Comparison of ENCODE assay signal across 14 mouse cellular contexts in the genomic region with DNA sequence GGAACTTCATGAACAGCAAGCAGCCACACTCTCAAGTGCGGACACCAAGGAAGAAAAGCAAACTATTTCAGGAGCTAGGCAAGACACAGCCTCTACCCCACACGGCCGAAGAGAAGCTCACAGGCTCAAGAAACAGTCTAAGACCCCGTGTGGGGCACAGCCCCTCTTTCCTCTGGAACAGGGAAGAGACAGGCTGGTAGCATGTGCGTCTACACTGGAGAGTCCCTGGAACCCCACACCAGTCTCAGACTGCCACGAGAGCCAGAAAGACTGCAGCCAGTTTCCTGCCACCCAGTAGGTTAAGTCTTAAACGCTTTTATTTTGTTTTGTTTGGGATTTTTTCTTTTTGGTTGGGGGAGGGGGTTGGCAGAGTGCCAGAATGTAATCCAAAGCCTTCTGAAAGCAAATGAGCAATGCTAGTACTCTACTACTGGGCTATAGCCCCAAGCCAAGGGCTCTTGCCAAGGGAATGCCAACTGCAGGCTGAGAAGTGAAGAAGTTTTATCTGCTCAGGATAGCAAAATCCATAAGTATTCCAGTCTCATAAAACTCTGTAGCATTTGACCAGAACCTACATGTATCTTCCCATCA. TPM values are rescaled to one million over a fixed set of nuclear protein-coding genes. Genes with fewer than 3 reads are reported as not detected.
A peak's percentile ranks its signal among the peaks of the same experiment; 100 is the strongest.
DNase-seq lines count a peak whose midpoint lies in the region; ATAC-seq lines count a peak whose summit lies in the region.
"Had no signal": no experiment of that assay in that cellular context is flagged by ENCODE, and none has a peak within 500 bp of the region (broad histone marks: within the 10 kb centered on the region; RNA-seq: fewer than 3 reads in every experiment).

No protein-coding gene starts in this region.

- 0 out of 2 replicates have a peak, but pooled peaks cover 5% of the 10 kb centered on the region for H3K4me1 ChIP-seq in hindbrain, embryonic 15.5 days (replicated peaks)
- H3K4me1 ChIP-seq in hindbrain, embryonic 13.5 days (replicated peaks) = peaks cover 16% of the 10 kb centered on the region; the same call in 1 of the 2 replicates
- peaks cover 19% of the 10 kb centered on the region for H3K4me1 ChIP-seq in lung, embryonic 16.5 days (replicated peaks; ENCODE audit: control insufficient read depth, insufficient read depth, low read length)
- peaks cover 17% of the 10 kb centered on the region for H3K4me1 ChIP-seq in limb, embryonic 13.5 days

- H3K27me3 ChIP-seq in hindbrain, embryonic 15.5 days = no peaks in the 10 kb centered on the region
- H3K27me3 ChIP-seq in hindbrain, embryonic 13.5 days = no peaks in the 10 kb centered on the region
- H3K27me3 ChIP-seq in lung, embryonic 16.5 days (ENCODE audit: control insufficient read depth, insufficient read depth, low read depth, low read length) = no peaks in the 10 kb centered on the region
- no peaks in the 10 kb centered on the region for H3K27me3 ChIP-seq in limb, embryonic 13.5 days
- H3K27me3 ChIP-seq: embryonic facial prominence, embryonic 13.5 days; midbrain, embryonic 13.5 days had no signal

- H3K9me3 ChIP-seq in hindbrain, embryonic 15.5 days = no peaks in the 10 kb centered on the region
- H3K9me3 ChIP-seq in hindbrain, embryonic 13.5 days = no peaks in the 10 kb centered on the region
- no peaks in the 10 kb centered on the region for H3K9me3 ChIP-seq in lung, embryonic 16.5 days (ENCODE audit: control insufficient read depth, low read length)
- no peaks in the 10 kb centered on the region for H3K9me3 ChIP-seq in limb, embryonic 13.5 days
- H3K9me3 ChIP-seq: embryonic facial prominence, embryonic 13.5 days; midbrain, embryonic 13.5 days had no signal

- no peak overlapping the region for H3K4me2 ChIP-seq in hindbrain, embryonic 15.5 days
- no peak overlapping the region for H3K4me2 ChIP-seq in hindbrain, embryonic 13.5 days
- H3K4me2 ChIP-seq in lung, embryonic 16.5 days (ENCODE audit: low read depth, low read length) = no peak overlapping the region
- H3K4me2 ChIP-seq in limb, embryonic 13.5 days (replicated peaks) = no peak overlapping the region
- H3K4me2 ChIP-seq: embryonic facial prominence, embryonic 13.5 days; midbrain, embryonic 13.5 days had no signal

- H3K4me3 ChIP-seq in hindbrain, embryonic 15.5 days = no peak overlapping the region
- H3K4me3 ChIP-seq in hindbrain, embryonic 13.5 days = no peak overlapping the region
- H3K4me3 ChIP-seq in lung, embryonic 16.5 days (ENCODE audit: low read length) = no peak overlapping the region
- H3K4me3 ChIP-seq in limb, embryonic 13.5 days = no peak overlapping the region
- H3K4me3 ChIP-seq: embryonic facial prominence, embryonic 13.5 days; midbrain, embryonic 13.5 days had no signal

- DNase-seq in adrenal gland, postnatal 10 days = peak; percentile 30
- no peak for DNase-seq in adrenal gland, postnatal 25 days
- no peak for DNase-seq in lung, postnatal 25 days (ENCODE audit: low spot score)
- no peak for DNase-seq in thymus, adult 18-20 months
- DNase-seq: cerebellum, adult 2 months; right cerebral cortex, postnatal 14 days; thymus, adult 2 months had no signal

- no peak overlapping the region for H3K9ac ChIP-seq in hindbrain, embryonic 15.5 days
- H3K9ac ChIP-seq in hindbrain, embryonic 13.5 days = no peak overlapping the region
- no peak overlapping the region for H3K9ac ChIP-seq in lung, embryonic 16.5 days (ENCODE audit: low read length)
- H3K9ac ChIP-seq in limb, embryonic 13.5 days = no peak overlapping the region
- H3K9ac ChIP-seq: embryonic facial prominence, embryonic 13.5 days; midbrain, embryonic 13.5 days had no signal

- ATAC-seq in hindbrain, embryonic 15.5 days (ENCODE audit: low FRiP score, low read depth) = peak; percentile 59
- no peak for ATAC-seq in hindbrain, embryonic 13.5 days (ENCODE audit: low FRiP score)
- peak; percentile 44 for ATAC-seq in lung, embryonic 16.5 days (ENCODE audit: low read depth)
- peak; percentile 58; the same call in 1 of the 2 replicates for ATAC-seq in limb, embryonic 13.5 days (ENCODE audit: low FRiP score, low read depth)
- ATAC-seq: intestine, embryonic 16.5 days; midbrain, embryonic 13.5 days had no signal

- WGBS in hindbrain, embryonic 15.5 days = 66% methylated on average over 7 of the region's 7 CpGs
- WGBS in hindbrain, embryonic 13.5 days = 75% methylated on average over 7 of the region's 7 CpGs
- WGBS in lung, embryonic 16.5 days = 54% methylated on average over 7 of the region's 7 CpGs
- WGBS in limb, embryonic 13.5 days = 49% methylated on average over 7 of the region's 7 CpGs

- H3K27ac ChIP-seq in hindbrain, embryonic 15.5 days (replicated peaks) = no peak overlapping the region
- H3K27ac ChIP-seq in hindbrain, embryonic 13.5 days = no peak overlapping the region
- peak overlapping the region; percentile 25 for H3K27ac ChIP-seq in lung, embryonic 16.5 days (ENCODE audit: low read length)
- H3K27ac ChIP-seq in limb, embryonic 13.5 days = peak overlapping the region; percentile 56
- H3K27ac ChIP-seq: embryonic facial prominence, embryonic 13.5 days; midbrain, embryonic 13.5 days had no signal

- H3K36me3 ChIP-seq in hindbrain, embryonic 15.5 days = peaks cover 40% of the 10 kb centered on the region
- peaks cover 94% of the 10 kb centered on the region for H3K36me3 ChIP-seq in hindbrain, embryonic 13.5 days
- peaks cover 35% of the 10 kb centered on the region for H3K36me3 ChIP-seq in lung, embryonic 16.5 days (ENCODE audit: control insufficient read depth, insufficient read depth, low read length)
- H3K36me3 ChIP-seq in limb, embryonic 13.5 days = peaks cover 96% of the 10 kb centered on the region

RNA-seq across cellular contexts. Expression of a gene that starts 8.3 kb away (rescaled TPM):
- 10 to 100 TPM; 76.2 to 84.6 TPM for total RNA-seq in adrenal gland, postnatal 10 days (2021)
- total RNA-seq in adrenal gland, postnatal 25 days (2021) = 101 and 118 TPM in 2 replicates
- 142 and 148 TPM in 2 replicates for polyA plus RNA-seq in hindbrain, embryonic 15.5 days (2015; fragmentation: Nextera tagmentation; extraction: Ambion mirVana)
- polyA plus RNA-seq in hindbrain, embryonic 13.5 days (2015; fragmentation: Nextera tagmentation; extraction: Ambion mirVana) = 153 and 154 TPM in 2 replicates
- 143 and 146 TPM in 2 replicates for polyA plus RNA-seq in lung, embryonic 16.5 days (2015; fragmentation: Nextera tagmentation; extraction: Ambion mirVana)
- polyA plus RNA-seq in limb, embryonic 13.5 days (2015; fragmentation: Nextera tagmentation; extraction: Ambion mirVana) = 150 and 158 TPM in 2 replicates

RNA-seq across cellular contexts. Expression of a gene that starts 22.2 kb away (rescaled TPM):
- 1 to 10 TPM; 2.5 to 2.9 TPM for total RNA-seq in adrenal gland, postnatal 10 days (2021)
- 1.5 TPM in 1 of 2 replicates, not detected in the other for total RNA-seq in adrenal gland, postnatal 25 days (2021)
- polyA plus RNA-seq in hindbrain, embryonic 15.5 days (2015; fragmentation: Nextera tagmentation; extraction: Ambion mirVana) = 12.4 and 18.7 TPM in 2 replicates
- polyA plus RNA-seq in hindbrain, embryonic 13.5 days (2015; fragmentation: Nextera tagmentation; extraction: Ambion mirVana) = 22.4 and 30.0 TPM in 2 replicates
- polyA plus RNA-seq in lung, embryonic 16.5 days (2015; fragmentation: Nextera tagmentation; extraction: Ambion mirVana) = 23.8 and 28.7 TPM in 2 replicates
- polyA plus RNA-seq in limb, embryonic 13.5 days (2015; fragmentation: Nextera tagmentation; extraction: Ambion mirVana) = 70.7 and 78.6 TPM in 2 replicates

RNA-seq across cellular contexts. Expression of a gene that starts 29.5 kb away (rescaled TPM):
- total RNA-seq in adrenal gland, postnatal 10 days (2021) = 10 to 100 TPM; 15.6 to 21.7 TPM
- 27.9 and 28.0 TPM in 2 replicates for total RNA-seq in adrenal gland, postnatal 25 days (2021)
- 37.4 and 38.3 TPM in 2 replicates for polyA plus RNA-seq in hindbrain, embryonic 15.5 days (2015; fragmentation: Nextera tagmentation; extraction: Ambion mirVana)
- polyA plus RNA-seq in hindbrain, embryonic 13.5 days (2015; fragmentation: Nextera tagmentation; extraction: Ambion mirVana) = 37.8 and 43.4 TPM in 2 replicates
- polyA plus RNA-seq in lung, embryonic 16.5 days (2015; fragmentation: Nextera tagmentation; extraction: Ambion mirVana) = 85.6 and 88.8 TPM in 2 replicates
- polyA plus RNA-seq in limb, embryonic 13.5 days (2015; fragmentation: Nextera tagmentation; extraction: Ambion mirVana) = 47.7 and 58.0 TPM in 2 replicates

RNA-seq across cellular contexts. Expression of a gene that starts 33.2 kb away (rescaled TPM):
- 1 to 10 TPM; 6.2 to 9.4 TPM for total RNA-seq in adrenal gland, postnatal 10 days (2021)
- 10.0 and 11.7 TPM in 2 replicates for total RNA-seq in adrenal gland, postnatal 25 days (2021)
- polyA plus RNA-seq in hindbrain, embryonic 15.5 days (2015; fragmentation: Nextera tagmentation; extraction: Ambion mirVana) = 120 and 131 TPM in 2 replicates
- polyA plus RNA-seq in hindbrain, embryonic 13.5 days (2015; fragmentation: Nextera tagmentation; extraction: Ambion mirVana) = 119 and 132 TPM in 2 replicates
- polyA plus RNA-seq in lung, embryonic 16.5 days (2015; fragmentation: Nextera tagmentation; extraction: Ambion mirVana) = 20.3 and 23.2 TPM in 2 replicates
- polyA plus RNA-seq in limb, embryonic 13.5 days (2015; fragmentation: Nextera tagmentation; extraction: Ambion mirVana) = 53.8 and 57.3 TPM in 2 replicates

RNA-seq across cellular contexts. Expression of a gene that starts 41.7 kb away (rescaled TPM):
- total RNA-seq in adrenal gland, postnatal 10 days (2021) = 1 to 10 TPM; 3.9 to 6.7 TPM
- total RNA-seq in adrenal gland, postnatal 25 days (2021) = 4.5 and 7.0 TPM in 2 replicates
- polyA plus RNA-seq in hindbrain, embryonic 15.5 days (2015; fragmentation: Nextera tagmentation; extraction: Ambion mirVana) = 44.3 and 48.1 TPM in 2 replicates
- 32.9 and 34.0 TPM in 2 replicates for polyA plus RNA-seq in hindbrain, embryonic 13.5 days (2015; fragmentation: Nextera tagmentation; extraction: Ambion mirVana)
- polyA plus RNA-seq in lung, embryonic 16.5 days (2015; fragmentation: Nextera tagmentation; extraction: Ambion mirVana) = 6.1 and 6.2 TPM in 2 replicates
- polyA plus RNA-seq in limb, embryonic 13.5 days (2015; fragmentation: Nextera tagmentation; extraction: Ambion mirVana) = 7.2 and 7.6 TPM in 2 replicates

Comparison
In these comparisons a context has a peak if more than half of its experiments do, and no peak if none do; other contexts are left out.
1. H3K27ac ChIP-seq: peak in lung, embryonic 16.5 days (single experiment) and limb, embryonic 13.5 days (single experiment); none in hindbrain, embryonic 15.5 days (single experiment) and hindbrain, embryonic 13.5 days (single experiment).